Mouse (Mus musculus) midbrain, embryonic 16.5 days (tissue): ENCODE results near the gene Dvl2. TPM values are rescaled to one million over a fixed set of nuclear protein-coding genes. Genes with fewer than 3 reads are reported as not detected.

Experiments
- ATAC-seq: fragments of 200-750 bp; cut with Nextera tagmentation; 2 replicates; pipeline ENCODE4 v1.8.0; 2017; ENCODE audit warnings: moderate TSS enrichment
- H3K27ac ChIP-seq: fragments of 300-500 bp; sonication (generic); 2 replicates; pipeline ENCODE4 v1.5.1; 2014; ENCODE audit warnings: mild to moderate bottlenecking, low read length, mixed read lengths
- H3K27me3 ChIP-seq: fragments of 300-500 bp; sonication (generic); 2 replicates; pipeline ENCODE4 v1.6.1; 2014; ENCODE audit warnings: low read depth, low read length, mixed read lengths; ENCODE audit not compliant: control insufficient read depth, insufficient read depth
- H3K36me3 ChIP-seq: fragments of 300-500 bp; sonication (generic); 2 replicates; pipeline ENCODE4 v1.6.1; 2014; ENCODE audit warnings: mild to moderate bottlenecking, low read length, moderate library complexity, mixed read lengths; ENCODE audit not compliant: control insufficient read depth, insufficient read depth
- H3K4me1 ChIP-seq: fragments of 300-500 bp; sonication (generic); 2 replicates; pipeline ENCODE4 v1.6.1; 2014; ENCODE audit warnings: mild to moderate bottlenecking, low read length, mixed read lengths; ENCODE audit not compliant: control insufficient read depth, insufficient read depth
- H3K4me2 ChIP-seq: fragments of 300-500 bp; sonication (generic); 2 replicates; pipeline ENCODE4 v1.6.1; 2014; ENCODE audit warnings: mild to moderate bottlenecking, low read length, mixed read lengths
- H3K4me3 ChIP-seq: fragments of 300-500 bp; sonication (generic); 2 replicates; pipeline ENCODE4 v1.5.1; 2014; ENCODE audit warnings: low read depth, mild to moderate bottlenecking, low read length, moderate library complexity, mixed read lengths
- H3K9ac ChIP-seq: fragments of 300-500 bp; sonication (generic); 2 replicates; pipeline ENCODE4 v1.6.1; 2014; ENCODE audit warnings: low read depth, low read length, mixed read lengths
- H3K9me3 ChIP-seq: fragments of 300-500 bp; sonication (generic); replicated peaks from 2 replicates; pipeline ENCODE4 v1.6.1; 2014; ENCODE audit warnings: mild to moderate bottlenecking, low read length, mixed read lengths; ENCODE audit not compliant: control insufficient read depth, poor library complexity, severe bottlenecking
- WGBS: fragments of 180-500 bp; shearing (Covaris S2); extraction: QIAGEN DNeasy Blood & Tissue Kit; methylation state at CpG from one replicate; pipeline ENCODE4 v1.1.7; 2014; 5-methylcytosine and 5-hydroxymethylcytosine counted together
- polyA plus RNA-seq: library from polyadenylated mRNA; unstranded; fragments of >200 nt; fragmentation: Nextera tagmentation; extraction: Ambion mirVana; gene quantifications from 2 replicates; pipeline ENCODE4 v1.2.1, GENCODE M21; 2015

Gene Dvl2
- polyA plus RNA-seq, 1 experiment from 2014 or later, result 21.9 TPM

DNA sequence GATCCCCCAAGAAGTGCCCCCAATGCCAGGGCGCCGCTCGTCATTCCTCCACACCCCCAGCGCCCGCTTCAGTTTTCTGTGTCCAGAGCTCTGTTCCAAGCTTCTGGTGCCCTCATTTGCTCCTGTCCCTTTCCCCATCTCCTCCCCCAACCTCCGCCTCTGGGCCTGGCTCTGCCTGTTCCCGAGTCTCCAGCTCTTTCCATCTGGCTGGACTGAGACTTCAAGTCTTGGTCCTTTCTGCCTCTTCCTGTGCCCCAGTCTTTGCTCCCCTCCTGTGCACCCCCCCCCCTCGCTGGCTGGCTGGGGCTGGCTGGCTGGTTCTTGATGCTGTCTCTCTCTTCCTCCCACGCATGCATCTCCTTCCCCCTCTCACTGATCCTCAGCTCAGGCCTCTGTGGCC is 27.0 kb downstream of the Dvl2 start:
- peaks cover 17% of the 10 kb centered on the region for H3K36me3 ChIP-seq
- WGBS, result 26% methylated on average over 9 of the region's 9 CpGs
- peak overlapping the region; percentile 68 for H3K4me2 ChIP-seq
- peak overlapping the region; percentile 18 for H3K4me3 ChIP-seq
- ATAC-seq, result no peak
- no peaks in the 10 kb centered on the region for H3K27me3 ChIP-seq
- peak overlapping the region; percentile 59 for H3K9ac ChIP-seq
- peak overlapping the region; percentile 95 for H3K27ac ChIP-seq
- H3K4me1 ChIP-seq, result peaks cover 75% of the 10 kb centered on the region
- H3K9me3 ChIP-seq, result no peaks in the 10 kb centered on the region

DNA sequence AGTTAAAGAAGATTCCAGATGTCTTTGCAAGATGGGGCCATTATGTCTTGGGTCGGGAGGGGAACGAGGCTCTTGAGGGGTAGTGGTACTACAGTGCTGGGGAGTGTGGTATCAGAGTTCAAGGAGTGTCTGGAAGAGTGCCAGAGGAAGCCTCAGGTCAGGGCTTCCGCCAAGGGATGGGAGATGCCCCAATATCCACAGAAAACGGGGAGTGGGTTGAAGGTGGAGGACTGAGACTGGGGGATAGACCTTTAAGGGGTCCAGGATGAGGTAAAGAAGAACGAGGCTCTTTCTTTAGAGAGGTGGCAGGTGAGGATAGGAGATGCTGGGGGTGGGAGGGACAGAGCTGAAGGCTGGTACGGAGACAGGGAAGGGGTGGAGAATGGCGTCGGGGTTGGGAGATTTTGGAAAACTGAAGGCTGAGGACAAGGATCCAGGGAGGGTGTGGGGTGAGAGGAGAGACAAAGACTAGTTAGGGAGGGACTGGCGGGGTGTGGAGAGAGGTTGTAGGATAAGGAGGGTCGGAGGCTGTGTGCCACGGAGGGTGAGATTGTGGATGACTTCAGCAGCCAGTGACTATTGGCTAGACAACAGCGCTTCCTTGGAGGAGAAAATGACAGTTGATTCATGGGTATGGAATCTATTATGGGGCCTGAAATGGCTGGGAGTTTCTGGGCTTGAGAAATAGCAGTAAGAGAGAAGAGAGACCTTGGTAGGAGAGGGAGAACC is 28.2 kb downstream of the Dvl2 start:
- Histone ChIP-seq H3K27ac (peak overlapping the region; percentile 95), H3K4me1 (peaks cover 63% of the 10 kb centered on the region), H3K4me3 (peak overlapping the region; percentile 36), H3K9me3 (no peaks in the 10 kb centered on the region), H3K27me3 (no peaks in the 10 kb centered on the region), H3K36me3 (peaks cover 17% of the 10 kb centered on the region), H3K4me2 (peak overlapping the region; percentile 68), H3K9ac (peak overlapping the region; percentile 59)
- 21% methylated on average over 12 of the region's 12 CpGs for WGBS
- ATAC-seq, result peak; percentile 12; the same call in 1 of the 2 replicates

DNA sequence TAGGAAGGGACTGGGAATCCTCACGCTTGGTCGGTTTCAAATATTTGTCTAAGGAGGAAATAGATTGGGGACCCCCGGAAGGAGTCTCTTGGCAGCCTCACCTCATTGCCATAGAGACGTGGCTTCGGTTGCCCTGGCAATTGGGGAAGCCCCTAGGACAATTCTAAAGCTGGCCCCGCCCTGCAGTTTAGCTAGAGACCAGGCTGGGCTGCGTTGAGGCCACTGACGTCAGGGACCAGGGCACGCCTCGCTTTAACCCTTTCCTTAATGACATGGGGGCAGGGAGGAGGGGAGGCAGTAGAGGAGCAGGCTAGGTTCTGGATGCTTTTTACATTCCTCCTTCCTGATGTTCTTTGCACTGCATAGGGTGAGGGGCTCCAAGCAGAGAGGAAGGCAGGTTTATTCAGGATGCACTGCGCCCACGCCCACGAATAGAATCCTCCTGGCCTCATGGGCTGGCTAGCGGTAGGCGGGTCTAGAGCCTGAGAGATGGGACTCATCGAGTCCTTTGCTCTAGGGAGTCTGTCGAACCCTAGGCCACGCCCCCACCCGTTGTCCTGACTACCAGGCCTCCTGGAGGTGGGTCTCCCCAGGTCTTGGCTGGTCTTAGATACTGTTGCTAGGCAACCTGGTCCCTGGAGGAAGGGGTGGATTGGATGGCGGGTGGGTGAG is 28.9 kb downstream of the Dvl2 start:
- H3K4me1 ChIP-seq, result peaks cover 56% of the 10 kb centered on the region
- H3K9me3 ChIP-seq, result no peaks in the 10 kb centered on the region
- peak overlapping the region; percentile 36 for H3K4me3 ChIP-seq
- no peaks in the 10 kb centered on the region for H3K27me3 ChIP-seq
- H3K4me2 ChIP-seq, result peak overlapping the region; percentile 68
- 1% methylated on average over 20 of the region's 20 CpGs for WGBS
- H3K9ac ChIP-seq, result peak overlapping the region; percentile 59
- H3K27ac ChIP-seq, result peak overlapping the region; percentile 95
- ATAC-seq, result peak; percentile 94
- peaks cover 17% of the 10 kb centered on the region for H3K36me3 ChIP-seq

DNA sequence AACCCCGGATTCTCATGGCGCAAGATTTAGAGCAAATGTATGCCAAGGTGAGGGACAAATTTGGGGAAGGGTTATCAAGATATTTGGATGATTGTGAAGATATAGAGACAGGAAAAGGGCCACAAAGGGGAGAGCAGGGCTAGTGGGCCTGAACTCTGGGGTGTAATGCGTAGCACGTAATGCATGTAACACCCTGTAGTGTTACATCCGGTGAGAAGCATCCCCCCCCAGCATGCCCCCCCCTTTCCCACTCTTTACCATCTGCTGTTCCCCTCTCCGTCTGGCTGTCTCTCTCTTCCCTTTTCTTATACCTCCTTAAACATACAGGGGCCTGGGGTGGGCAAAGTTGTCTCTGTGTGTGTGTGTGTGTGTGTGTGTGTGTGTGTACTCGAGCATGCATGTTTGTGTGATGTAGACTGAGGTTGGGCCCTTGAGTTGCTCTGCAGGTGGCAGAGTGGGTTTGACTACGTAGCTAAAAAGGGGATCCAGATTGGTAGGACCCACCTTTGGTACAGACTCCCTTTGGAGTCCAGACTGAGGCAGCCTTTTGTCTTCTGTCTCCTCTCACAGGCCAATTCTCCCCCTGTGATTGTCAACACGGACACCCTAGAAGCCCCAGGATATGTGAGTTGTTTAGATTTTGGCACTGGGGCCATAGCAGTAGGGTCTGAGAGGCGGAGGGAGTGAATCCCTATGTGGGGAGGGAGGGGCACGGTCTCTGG is 29.6 kb downstream of the Dvl2 start:
- peak overlapping the region; percentile 59 for H3K9ac ChIP-seq
- peak overlapping the region; percentile 68 for H3K4me2 ChIP-seq
- H3K36me3 ChIP-seq, result peaks cover 17% of the 10 kb centered on the region
- 13% methylated on average over 11 of the region's 11 CpGs for WGBS
- peak overlapping the region; percentile 36 for H3K4me3 ChIP-seq
- H3K4me1 ChIP-seq, result peaks cover 49% of the 10 kb centered on the region
- H3K27me3 ChIP-seq, result no peaks in the 10 kb centered on the region
- H3K27ac ChIP-seq, result peak overlapping the region; percentile 95
- peak; percentile 47 for ATAC-seq
- no peaks in the 10 kb centered on the region for H3K9me3 ChIP-seq

DNA sequence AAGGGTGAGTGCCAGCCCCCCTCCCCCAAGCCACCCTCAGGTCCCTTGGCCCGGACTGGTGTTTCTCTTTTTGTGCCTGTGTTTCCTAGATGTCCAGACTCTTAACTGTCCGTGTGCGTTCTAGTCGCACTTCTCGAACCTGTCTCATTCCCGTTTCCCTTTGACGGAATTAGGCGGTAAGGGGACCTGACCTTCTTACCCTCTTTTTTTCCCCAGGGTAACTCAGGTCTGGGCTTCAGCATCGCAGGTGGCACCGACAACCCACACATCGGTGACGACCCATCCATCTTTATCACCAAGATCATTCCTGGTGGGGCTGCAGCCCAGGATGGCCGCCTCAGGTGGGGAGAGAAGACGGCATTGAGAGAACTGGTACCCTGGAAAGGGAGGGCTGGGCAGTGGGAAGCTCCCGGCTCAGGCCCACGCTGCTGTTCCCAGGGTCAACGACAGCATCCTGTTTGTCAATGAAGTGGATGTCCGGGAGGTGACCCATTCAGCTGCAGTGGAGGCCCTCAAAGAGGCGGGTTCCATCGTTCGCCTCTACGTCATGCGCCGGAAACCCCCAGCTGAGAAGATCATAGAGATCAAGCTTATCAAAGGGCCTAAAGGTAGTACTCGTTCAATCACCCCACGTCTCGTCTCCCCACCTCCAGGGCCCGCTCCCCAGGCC is 30.4 kb downstream of the Dvl2 start:
- ATAC-seq, result no peak
- no peaks in the 10 kb centered on the region for H3K27me3 ChIP-seq
- H3K36me3 ChIP-seq, result peaks cover 17% of the 10 kb centered on the region
- peak overlapping the region; percentile 95 for H3K27ac ChIP-seq
- peak overlapping the region; percentile 36; the same call in 1 of the 2 replicates for H3K4me3 ChIP-seq
- peak overlapping the region; percentile 59; the same call in 1 of the 2 replicates for H3K9ac ChIP-seq
- peaks cover 41% of the 10 kb centered on the region for H3K4me1 ChIP-seq
- H3K9me3 ChIP-seq, result no peaks in the 10 kb centered on the region
- WGBS, result 85% methylated on average over 28 of the region's 28 CpGs
- H3K4me2 ChIP-seq, result peak overlapping the region; percentile 68

DNA sequence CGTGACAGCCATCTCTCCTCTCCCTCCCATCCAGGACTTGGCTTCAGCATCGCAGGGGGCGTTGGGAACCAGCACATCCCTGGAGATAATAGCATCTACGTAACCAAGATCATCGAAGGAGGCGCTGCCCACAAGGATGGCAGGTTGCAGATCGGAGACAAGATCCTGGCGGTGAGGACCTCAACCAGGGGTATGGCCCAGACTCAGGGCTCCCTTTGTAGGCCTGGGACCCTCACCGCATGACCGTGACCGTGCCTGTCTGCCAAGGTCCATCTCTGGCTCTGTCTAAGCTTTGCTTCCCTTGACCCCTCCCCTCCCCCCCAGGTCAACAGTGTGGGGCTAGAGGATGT is 30.9 kb downstream of the Dvl2 start:
- ATAC-seq, result no peak
- 97% methylated on average over 11 of the region's 11 CpGs for WGBS
- no peak overlapping the region for H3K4me3 ChIP-seq
- H3K4me1 ChIP-seq, result peaks cover 36% of the 10 kb centered on the region
- no peak overlapping the region for H3K4me2 ChIP-seq
- H3K27me3 ChIP-seq, result no peaks in the 10 kb centered on the region
- no peak overlapping the region for H3K9ac ChIP-seq
- H3K36me3 ChIP-seq, result peaks cover 17% of the 10 kb centered on the region
- no peaks in the 10 kb centered on the region for H3K9me3 ChIP-seq
- no peak overlapping the region for H3K27ac ChIP-seq

DNA sequence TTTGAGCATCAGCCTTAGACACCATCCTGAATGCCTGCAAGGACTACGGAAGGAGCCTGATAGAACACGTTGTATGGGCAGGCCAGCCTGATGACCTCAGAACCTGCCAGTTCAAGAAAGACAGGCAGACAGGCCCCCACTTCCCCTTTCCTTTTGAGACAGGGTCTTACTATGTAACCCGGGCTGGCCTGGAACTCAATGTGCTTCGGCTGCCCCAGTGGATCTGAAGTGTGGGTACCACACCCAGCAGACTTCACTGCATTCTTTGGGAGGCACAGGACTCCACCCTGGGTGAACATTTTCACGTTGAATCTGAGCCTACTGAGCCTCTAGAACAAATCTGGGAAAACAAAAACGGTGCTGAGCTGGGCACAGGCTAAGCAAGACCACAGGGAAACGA is 37.8 kb downstream of the Dvl2 start:
- no peaks in the 10 kb centered on the region for H3K4me1 ChIP-seq
- H3K4me3 ChIP-seq, result no peak overlapping the region
- no peak overlapping the region for H3K27ac ChIP-seq
- H3K36me3 ChIP-seq, result peaks cover 35% of the 10 kb centered on the region
- H3K9ac ChIP-seq, result no peak overlapping the region
- WGBS, result 85% methylated on average over 7 of the region's 7 CpGs
- ATAC-seq, result no peak
- H3K4me2 ChIP-seq, result no peak overlapping the region
- H3K27me3 ChIP-seq, result no peaks in the 10 kb centered on the region
- no peaks in the 10 kb centered on the region for H3K9me3 ChIP-seq

DNA sequence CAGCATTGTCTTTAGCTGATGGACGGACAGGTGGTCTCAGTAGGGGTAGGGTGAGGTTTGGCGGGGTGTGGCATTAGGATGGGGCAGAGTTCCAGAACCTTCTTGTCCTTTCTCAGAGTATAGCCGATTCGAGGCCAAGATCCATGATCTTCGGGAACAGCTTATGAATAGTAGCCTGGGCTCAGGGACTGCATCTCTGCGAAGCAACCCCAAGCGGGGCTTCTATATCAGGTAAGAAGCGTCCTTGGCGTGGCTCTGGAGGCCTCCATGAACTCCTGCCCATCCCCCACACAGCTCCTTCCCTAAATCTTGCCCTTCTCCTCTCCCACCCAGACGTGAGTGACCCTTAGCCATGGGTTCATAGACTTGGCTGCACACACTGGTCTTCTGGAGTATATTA is 39.2 kb downstream of the Dvl2 start:
- H3K4me3 ChIP-seq, result no peak overlapping the region
- no peaks in the 10 kb centered on the region for H3K27me3 ChIP-seq
- no peak overlapping the region for H3K27ac ChIP-seq
- no peak overlapping the region for H3K4me2 ChIP-seq
- 93% methylated on average over 10 of the region's 10 CpGs for WGBS
- no peak for ATAC-seq
- H3K36me3 ChIP-seq, result peaks cover 44% of the 10 kb centered on the region
- H3K4me1 ChIP-seq, result no peaks in the 10 kb centered on the region
- no peaks in the 10 kb centered on the region for H3K9me3 ChIP-seq
- H3K9ac ChIP-seq, result no peak overlapping the region
